Mouse (Mus musculus) cerebellum, adult 2 months (tissue): ENCODE results near the gene Epha4. TPM values are rescaled to one million over a fixed set of nuclear protein-coding genes. Genes with fewer than 3 reads are reported as not detected.

Experiments
- DNase-seq, 2 experiments: peaks; one replicate each; pipeline ENCODE4 v3.0.0; 2021
- H3K27ac ChIP-seq: fragments of 200-500 bp; 2 replicates; pipeline ENCODE4 v1.5.1; 2012; ENCODE audit warnings: low read length, control low read depth, inconsistent platforms; ENCODE audit not compliant: insufficient read depth
- H3K27me3 ChIP-seq: fragments of 200-500 bp; 2 replicates; pipeline ENCODE4 v1.6.1; 2012; ENCODE audit warnings: inconsistent platforms, mild to moderate bottlenecking, low read length, moderate library complexity; ENCODE audit not compliant: control insufficient read depth, insufficient read depth
- H3K4me1 ChIP-seq: fragments of 200-500 bp; 2 replicates; pipeline ENCODE4 v1.6.1; 2011; ENCODE audit warnings: low read length; ENCODE audit not compliant: control insufficient read depth, insufficient read depth
- H3K4me3 ChIP-seq: fragments of 200-500 bp; replicated peaks from 2 replicates; pipeline ENCODE3; 2011; ENCODE audit warnings: mild to moderate bottlenecking, low read depth, low read length, control low read depth; ENCODE audit not compliant: insufficient read depth
- CTCF ChIP-seq: fragments of 200-500 bp; IDR thresholded peaks from 2 replicates; pipeline ENCODE4 v1.5.1; 2011; ENCODE audit warnings: low read depth, mild to moderate bottlenecking, control low read depth, low read length, moderate library complexity, borderline replicate concordance; ENCODE audit not compliant: insufficient read depth
- POLR2A ChIP-seq: fragments of 200-500 bp; IDR thresholded peaks from 2 replicates; pipeline ENCODE4 v1.6.1; 2011; ENCODE audit warnings: low read length, control low read depth, borderline replicate concordance; ENCODE audit not compliant: insufficient read depth
- WGBS: fragments of 180-500 bp; shearing (Covaris S2); methylation state at CpG from one replicate; pipeline ENCODE4 v1.1.7; 2018; 5-methylcytosine and 5-hydroxymethylcytosine counted together
- polyA plus RNA-seq: library from polyadenylated mRNA; depleted of rRNA; stranded (reverse); fragments of >200 nt; gene quantifications from 2 replicates; pipeline ENCODE4 v1.2.3, GENCODE M21; 2012

The Epha4 gene
- polyA plus RNA-seq, 1 experiment: 12.5 TPM

GRCm38 (mm10) chr1:77514325-77514962 is 444 bp downstream of the Epha4 start:
- WGBS: 1% methylated on average over 45 of the region's 45 CpGs
- TF ChIP-seq CTCF: no peak
- no peak for TF ChIP-seq POLR2A
- Histone ChIP-seq H3K27ac (no peak overlapping the region), H3K4me3 (peak overlapping the region; percentile 55), H3K27me3 (no peaks in the 10 kb centered on the region; the same call in 1 of the 2 replicates), H3K4me1 (no peaks in the 10 kb centered on the region)
- peak; percentile 28 to 44 for DNase-seq

- Histone ChIP-seq H3K4me1 (no peaks in the 10 kb centered on the region), H3K27me3 (no peaks in the 10 kb centered on the region; the same call in 1 of the 2 replicates), H3K27ac (no peak overlapping the region), H3K4me3 (peak overlapping the region; percentile 25)
- DNase-seq: no peak
- WGBS: 16% methylated on average over 9 of the region's 9 CpGs
- TF ChIP-seq POLR2A (no peak), CTCF (no peak)
These were observed 946 bp downstream of the Epha4 start for GRCm38 (mm10) chr1:77513959-77514324.

- peak; percentile 30 to 32 for DNase-seq
- Histone ChIP-seq H3K4me1 (no peaks in the 10 kb centered on the region), H3K4me3 (peak overlapping the region; percentile 25), H3K27ac (no peak overlapping the region), H3K27me3 (no peaks in the 10 kb centered on the region; the same call in 1 of the 2 replicates)
- 7% methylated on average over 27 of the region's 27 CpGs for WGBS
- no peak for TF ChIP-seq CTCF
- TF ChIP-seq POLR2A: no peak
These were observed 1.4 kb downstream of the Epha4 start for GRCm38 (mm10) chr1:77513411-77513941.

GRCm38 (mm10) chr1:77512431-77513195 is 2.3 kb downstream of the Epha4 start:
- WGBS: 43% methylated on average over 20 of the region's 20 CpGs
- no peak overlapping the region for H3K27ac ChIP-seq
- no peak overlapping the region for H3K4me3 ChIP-seq
- no peaks in the 10 kb centered on the region for H3K4me1 ChIP-seq
- H3K27me3 ChIP-seq: no peaks in the 10 kb centered on the region; the same call in 1 of the 2 replicates
- no peak for TF ChIP-seq CTCF
- no peak for TF ChIP-seq POLR2A
- DNase-seq: no peak

GRCm38 (mm10) chr1:77512059-77512407 is 2.9 kb downstream of the Epha4 start:
- DNase-seq: no peak
- WGBS: 95% methylated on average over 4 of the region's 4 CpGs
- Histone ChIP-seq H3K27me3 (no peaks in the 10 kb centered on the region; the same call in 1 of the 2 replicates), H3K4me1 (no peaks in the 10 kb centered on the region), H3K4me3 (no peak overlapping the region), H3K27ac (no peak overlapping the region)
- no peak for TF ChIP-seq CTCF
- TF ChIP-seq POLR2A: no peak

DNA sequence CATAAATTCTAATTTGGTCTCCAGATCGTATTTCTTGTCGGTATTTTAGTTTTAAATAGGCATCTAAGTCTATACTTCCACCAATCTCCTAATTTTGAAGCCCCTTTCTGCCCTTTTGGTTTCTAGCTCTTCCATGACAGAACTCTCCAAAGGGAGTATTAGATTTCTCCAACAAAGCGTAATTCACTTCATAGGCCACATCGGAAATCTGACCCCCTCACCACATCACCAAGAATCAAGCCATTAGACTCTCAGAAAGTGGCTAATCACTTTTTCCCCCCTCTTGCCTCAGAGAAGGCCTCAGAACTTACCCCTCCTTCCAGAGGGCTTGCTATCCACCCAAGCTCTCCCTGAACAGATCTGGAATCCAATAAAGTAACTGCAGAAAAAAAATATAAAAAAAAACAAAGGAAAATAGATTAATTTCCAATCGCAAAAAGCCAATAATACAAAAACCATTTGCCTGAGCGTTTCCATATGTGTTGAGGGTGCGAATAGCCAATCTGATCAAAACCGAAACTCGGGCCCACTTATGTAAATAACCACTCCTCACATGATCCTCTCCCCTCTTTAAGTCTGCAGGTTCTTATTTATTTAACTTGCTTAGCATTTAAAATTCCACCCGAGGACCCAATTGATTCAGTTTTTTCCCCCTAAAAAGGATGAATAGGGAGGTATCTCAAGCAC is 3.4 kb downstream of the Epha4 start:
- DNase-seq: no peak
- 95% methylated on average over 10 of the region's 10 CpGs for WGBS
- no peaks in the 10 kb centered on the region; the same call in 1 of the 2 replicates for H3K27me3 ChIP-seq
- no peak for TF ChIP-seq CTCF
- TF ChIP-seq POLR2A: no peak
- no peak overlapping the region for H3K4me3 ChIP-seq
- H3K27ac ChIP-seq: no peak overlapping the region
- H3K4me1 ChIP-seq: no peaks in the 10 kb centered on the region

DNA sequence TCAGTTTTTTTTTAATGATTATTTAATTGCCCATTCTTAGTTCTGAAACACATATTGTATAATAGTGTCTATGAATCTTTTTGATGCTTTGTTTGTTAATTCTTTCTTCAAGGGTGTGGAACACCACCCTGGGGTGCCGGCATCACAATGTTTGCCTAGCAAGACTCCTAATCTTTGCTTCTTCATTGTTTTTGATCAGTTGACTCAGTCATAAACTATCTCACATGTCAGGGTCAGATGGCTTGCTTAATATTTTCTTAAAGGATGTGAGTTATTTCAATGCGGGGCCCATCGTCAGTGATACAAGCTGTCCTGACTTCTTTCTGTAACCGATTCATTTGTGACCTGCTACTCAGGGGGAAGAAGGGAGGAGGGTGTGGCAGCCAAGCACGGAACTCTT is 4.3 kb downstream of the Epha4 start:
- H3K27ac ChIP-seq: no peak overlapping the region
- 92% methylated on average over 5 of the region's 5 CpGs for WGBS
- no peak overlapping the region for H3K4me3 ChIP-seq
- DNase-seq: no peak
- no peaks in the 10 kb centered on the region for H3K4me1 ChIP-seq
- TF ChIP-seq CTCF (no peak), POLR2A (no peak)
- H3K27me3 ChIP-seq: no peaks in the 10 kb centered on the region; the same call in 1 of the 2 replicates
